Mouse (Mus musculus) spleen, adult 2 months (tissue): Measurements from ENCODE around the gene Megf9. TPM values are rescaled to one million over a fixed set of nuclear protein-coding genes. Genes with fewer than 3 reads are reported as not detected.
A peak's percentile ranks its signal among the peaks of the same experiment; 100 is the strongest.

Source experiments
- DNase-seq, 2 experiments: peaks; one replicate each; pipeline versions ENCODE4 v3.0.0 to v3.0.0-alpha.2; 2012 to 2021; ENCODE audit warnings: low spot score in 2 of 2, low read depth in 1 of 2
- H3K27ac ChIP-seq: fragments of 200-500 bp; 2 replicates; pipeline ENCODE4 v1.5.1; 2012; ENCODE audit warnings: low read length, inconsistent platforms; ENCODE audit not compliant: insufficient read depth
- H3K27me3 ChIP-seq: fragments of 200-500 bp; 2 replicates; pipeline ENCODE4 v1.6.1; 2012; ENCODE audit warnings: mild to moderate bottlenecking, moderate library complexity, low read length, inconsistent platforms; ENCODE audit not compliant: control insufficient read depth, insufficient read depth
- H3K36me3 ChIP-seq: fragments of 200-500 bp; 2 replicates; pipeline ENCODE4 v1.6.1; 2012; ENCODE audit warnings: mild to moderate bottlenecking, low read length, inconsistent platforms; ENCODE audit not compliant: control insufficient read depth, insufficient read depth
- H3K4me1 ChIP-seq: fragments of 200-500 bp; 2 replicates; pipeline ENCODE4 v1.6.1; 2011; ENCODE audit warnings: inconsistent platforms; ENCODE audit not compliant: control insufficient read depth, insufficient read depth, insufficient read length
- H3K4me3 ChIP-seq: fragments of 200-500 bp; 2 replicates; pipeline ENCODE4 v1.5.1; 2011; ENCODE audit warnings: mild to moderate bottlenecking, inconsistent platforms; ENCODE audit not compliant: insufficient read depth, insufficient read length; ENCODE audit errors: extremely low read depth
- CTCF ChIP-seq: fragments of 200-500 bp; IDR thresholded peaks from 2 replicates; pipeline ENCODE4 v1.5.1; 2011; ENCODE audit warnings: mild to moderate bottlenecking, inconsistent platforms; ENCODE audit not compliant: insufficient read depth, insufficient read length, insufficient replicate concordance; ENCODE audit errors: extremely low read depth
- POLR2A ChIP-seq: fragments of 200-500 bp; IDR thresholded peaks from 2 replicates; pipeline ENCODE4 v1.6.1; 2011; ENCODE audit warnings: low read depth, low read length, inconsistent platforms
- WGBS: fragments of 180-500 bp; shearing (Covaris S2); methylation state at CpG from one replicate; pipeline ENCODE4 v1.1.7; 2018; 5-methylcytosine and 5-hydroxymethylcytosine counted together
- polyA plus RNA-seq: library from polyadenylated mRNA; depleted of rRNA; stranded (reverse); fragments of >200 nt; gene quantifications from 2 replicates; pipeline ENCODE4 v1.2.3, GENCODE M21; 2012

The Megf9 gene
- polyA plus RNA-seq, 1 experiment: 4.1 TPM

DNA sequence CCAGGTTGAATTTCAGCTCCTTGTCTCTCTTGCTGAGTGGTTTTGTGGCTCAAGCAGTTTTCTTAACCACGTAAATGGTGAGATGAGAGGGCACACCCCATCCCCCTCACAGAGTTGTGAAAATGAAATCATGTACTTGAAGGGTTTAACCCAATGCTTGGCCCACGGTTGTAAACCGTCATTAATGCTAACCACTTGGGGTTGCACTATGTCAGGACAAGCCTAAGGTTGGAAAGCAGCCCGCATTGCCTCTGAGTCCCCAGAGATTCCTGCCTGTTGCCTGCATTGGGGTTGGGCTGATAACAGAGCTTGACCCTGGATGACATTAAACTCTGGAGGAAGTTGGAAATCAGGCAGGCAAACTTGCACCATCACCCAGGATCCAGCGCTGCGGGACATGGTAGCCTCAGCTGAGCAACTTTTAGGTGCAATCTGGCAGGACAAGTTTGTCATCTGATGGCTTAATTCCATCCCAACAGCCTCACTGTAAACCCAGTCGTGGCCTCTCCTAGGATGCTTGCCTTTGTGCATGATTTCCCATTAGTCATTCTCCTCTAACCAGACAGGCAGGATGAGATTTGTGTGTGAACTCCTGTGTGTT, 1.0 kb upstream of the Megf9 start:
- TF ChIP-seq CTCF: no peak
- Histone ChIP-seq H3K36me3 (no peaks in the 10 kb centered on the region), H3K4me1 (peaks cover 6% of the 10 kb centered on the region; the same call in 1 of the 2 replicates), H3K4me3 (no peak overlapping the region; the same call in 1 of the 2 replicates), H3K27me3 (peaks cover 2% of the 10 kb centered on the region; the same call in 1 of the 2 replicates), H3K27ac (no peak overlapping the region)
- DNase-seq: peak in 1 of 2 experiments; percentile 3
- WGBS: 35% methylated on average over 7 of the region's 7 CpGs

DNA sequence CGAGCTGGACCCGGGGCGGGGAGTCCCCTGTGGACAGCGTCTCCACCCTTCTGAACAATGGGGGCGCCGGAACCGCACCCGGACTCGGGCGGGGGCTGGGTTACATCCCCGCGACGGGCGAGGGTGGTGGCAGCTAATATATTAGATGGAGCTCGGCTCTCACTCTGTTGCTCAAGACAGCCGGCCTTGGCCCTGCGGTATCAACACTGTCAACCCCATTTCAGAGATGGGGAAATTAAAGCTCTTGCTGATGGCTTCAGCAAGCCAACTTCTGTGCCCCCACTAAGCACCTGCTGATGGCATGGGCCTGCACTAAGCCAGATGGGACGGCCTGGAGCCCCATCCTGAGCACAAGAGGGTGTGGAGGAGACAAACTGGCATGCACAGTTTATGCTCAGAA, 494 bp upstream of the Megf9 start:
- Histone ChIP-seq H3K27me3 (peaks cover 2% of the 10 kb centered on the region; the same call in 1 of the 2 replicates), H3K36me3 (no peaks in the 10 kb centered on the region), H3K4me3 (peak overlapping the region; percentile 88), H3K27ac (peak overlapping the region; percentile 60), H3K4me1 (peaks cover 6% of the 10 kb centered on the region; the same call in 1 of the 2 replicates)
- no peak for TF ChIP-seq POLR2A
- TF ChIP-seq CTCF: no peak
- DNase-seq: no peak
- whole genome bisulfite sequencing: 1% methylated on average over 17 of the region's 18 CpGs

DNA sequence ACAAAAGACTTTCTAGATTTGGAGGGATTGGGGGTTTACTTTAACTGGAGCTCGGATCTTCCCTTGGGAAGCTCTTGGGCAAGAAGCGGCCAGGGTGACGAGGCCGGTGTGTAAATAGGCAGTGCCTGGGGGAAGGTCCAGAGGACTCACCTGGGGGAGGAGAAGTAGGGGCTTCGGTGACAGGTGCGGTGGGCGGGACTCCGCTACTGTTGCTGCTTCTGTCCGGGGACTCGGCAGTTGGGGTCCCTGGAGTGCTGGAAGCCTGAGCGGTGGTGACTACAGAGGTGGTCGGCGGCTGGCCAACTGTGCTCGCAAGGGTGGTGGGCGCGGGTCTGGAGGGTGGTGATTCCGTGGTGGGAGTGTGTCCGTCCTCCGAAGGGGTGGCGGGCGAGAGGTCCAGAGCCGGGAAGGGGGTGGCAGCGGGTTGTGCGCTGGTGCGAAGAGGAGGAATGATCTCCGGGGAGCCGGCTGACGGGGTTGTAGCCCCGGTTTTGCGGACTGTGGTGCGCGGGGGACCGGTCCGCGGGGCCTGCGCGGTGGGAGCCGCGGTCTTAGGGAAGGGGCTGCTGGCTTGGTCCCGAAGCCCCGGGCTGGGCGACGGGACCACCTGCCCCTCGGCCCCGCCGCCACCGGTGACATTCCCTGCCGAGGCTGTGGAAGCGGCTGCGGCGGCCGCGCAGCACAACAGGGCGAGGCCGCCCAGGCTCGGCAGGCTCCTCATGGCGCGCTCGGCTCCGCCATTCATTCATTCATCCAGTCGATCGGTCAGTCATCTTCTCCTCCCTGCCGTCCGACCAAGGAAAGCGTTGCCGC, 511 bp downstream of the Megf9 start:
- H3K27ac ChIP-seq: no peak overlapping the region
- H3K4me3 ChIP-seq: peak overlapping the region; percentile 88
- peaks cover 2% of the 10 kb centered on the region; the same call in 1 of the 2 replicates for H3K27me3 ChIP-seq
- no peaks in the 10 kb centered on the region for H3K36me3 ChIP-seq
- WGBS: 2% methylated on average over 65 of the region's 66 CpGs
- H3K4me1 ChIP-seq: peaks cover 6% of the 10 kb centered on the region; the same call in 1 of the 2 replicates
- DNase-seq: peak in 1 of 2 experiments; percentile 27
- TF ChIP-seq POLR2A: no peak
- TF ChIP-seq CTCF: no peak

DNA sequence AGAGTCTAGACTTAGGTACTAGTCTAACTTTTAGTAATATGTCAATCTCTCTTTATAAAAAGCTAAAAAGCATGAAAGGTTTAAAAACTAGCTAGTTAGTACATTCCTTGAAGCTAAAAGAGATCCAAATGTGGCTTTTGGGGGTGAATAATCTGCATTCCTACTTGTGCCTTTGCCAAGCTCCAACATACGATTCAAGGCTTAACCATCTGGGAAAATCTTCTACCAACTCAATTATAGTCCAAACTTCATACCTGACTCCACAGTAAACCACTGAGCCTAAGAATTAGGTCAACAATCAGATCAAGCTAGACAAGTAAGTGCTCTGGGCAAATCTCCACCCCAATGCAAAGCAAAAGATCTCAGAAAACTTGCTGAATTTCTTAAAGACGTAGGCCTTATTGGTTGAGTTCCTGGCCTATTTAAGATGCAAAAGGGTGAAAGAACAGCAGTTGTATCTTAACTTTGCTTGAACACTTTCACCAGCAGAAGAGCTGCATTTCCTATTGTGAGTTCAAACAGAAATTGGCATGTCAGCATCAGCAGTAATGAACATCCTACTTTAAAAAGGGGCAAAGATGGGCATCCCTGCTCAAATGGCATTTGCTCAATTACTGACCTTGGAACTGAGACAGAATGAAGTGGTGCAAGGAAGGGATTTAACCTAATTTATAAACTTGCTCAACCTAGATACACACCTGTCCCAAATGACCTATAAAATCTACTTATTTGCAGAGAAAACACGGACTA, 1.6 kb downstream of the Megf9 start:
- DNase-seq: no peak
- TF ChIP-seq CTCF (no peak), POLR2A (no peak)
- Histone ChIP-seq H3K4me3 (no peak overlapping the region; the same call in 1 of the 2 replicates), H3K4me1 (peaks cover 6% of the 10 kb centered on the region; the same call in 1 of the 2 replicates), H3K36me3 (no peaks in the 10 kb centered on the region), H3K27ac (no peak overlapping the region), H3K27me3 (peaks cover 2% of the 10 kb centered on the region; the same call in 1 of the 2 replicates)
- WGBS: 79% methylated on average over 3 of the region's 3 CpGs

DNA sequence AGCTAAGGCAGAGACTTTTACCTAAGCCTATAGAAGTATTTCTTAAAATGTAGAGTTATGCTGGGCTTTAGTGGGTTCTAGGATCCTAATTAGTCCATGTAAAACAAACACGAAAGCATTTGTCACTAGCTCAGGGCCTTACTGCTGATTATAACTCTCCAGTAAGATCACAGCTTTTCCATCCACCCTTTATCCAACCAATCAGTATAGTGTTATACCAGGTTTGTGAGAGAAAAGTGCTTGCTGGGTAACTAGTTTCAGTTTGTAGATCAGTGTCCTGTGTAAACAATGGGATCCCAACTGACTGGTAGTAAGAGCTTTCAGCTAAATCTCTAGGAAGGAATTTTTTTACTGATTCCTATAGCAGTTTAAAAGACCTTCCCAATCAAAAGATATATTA, 3.8 kb downstream of the Megf9 start:
- DNase-seq: no peak
- 94% methylated on average over 1 of the region's 1 CpGs for WGBS

DNA sequence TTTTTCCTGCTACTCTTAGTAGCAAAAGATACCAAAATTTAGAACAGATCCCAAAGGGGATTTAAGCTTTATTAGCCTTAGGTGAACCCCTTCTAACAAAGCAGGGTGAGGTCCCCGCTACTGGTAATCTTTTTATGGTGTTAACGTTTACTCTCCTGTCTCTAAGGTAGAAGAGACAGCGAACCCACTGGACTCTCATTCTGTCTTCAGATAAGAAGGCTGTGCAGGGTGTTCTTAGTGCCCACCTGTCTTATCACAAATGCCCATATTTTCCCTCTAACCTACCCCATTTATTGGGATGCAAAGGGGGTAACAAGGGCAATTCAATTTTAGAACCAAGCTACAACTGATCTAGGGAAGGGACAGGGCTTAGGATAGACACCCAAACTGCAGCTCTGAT, 6.2 kb downstream of the Megf9 start:
- Histone ChIP-seq H3K4me1 (no peaks in the 10 kb centered on the region), H3K36me3 (no peaks in the 10 kb centered on the region), H3K27me3 (no peaks in the 10 kb centered on the region; the same call in 1 of the 2 replicates), H3K4me3 (no peak overlapping the region), H3K27ac (no peak overlapping the region)
- no peak for DNase-seq
- TF ChIP-seq CTCF: no peak
- no peak for TF ChIP-seq POLR2A
- 87% methylated on average over 3 of the region's 3 CpGs for WGBS

More for the DNA sequence above, 3.8 kb downstream of the Megf9 start:
- Histone ChIP-seq H3K27ac (no peak overlapping the region), H3K4me3 (no peak overlapping the region), H3K4me1 (peaks cover 6% of the 10 kb centered on the region; the same call in 1 of the 2 replicates), H3K36me3 (no peaks in the 10 kb centered on the region), H3K27me3 (peaks cover 2% of the 10 kb centered on the region; the same call in 1 of the 2 replicates)
- no peak for TF ChIP-seq CTCF
- TF ChIP-seq POLR2A: no peak

- Histone ChIP-seq H3K27me3 (no peaks in the 10 kb centered on the region), H3K27ac (no peak overlapping the region)
- WGBS: 45% methylated on average over 2 of the region's 2 CpGs
Measured at GRCm38 (mm10) chr4:70523346-70523745, 11.4 kb downstream of the Megf9 start.

More at GRCm38 (mm10) chr4:70523346-70523745, 11.4 kb downstream of the Megf9 start:
- Histone ChIP-seq H3K36me3 (no peaks in the 10 kb centered on the region), H3K4me3 (no peak overlapping the region), H3K4me1 (no peaks in the 10 kb centered on the region)
- TF ChIP-seq CTCF (no peak), POLR2A (no peak)
- no peak for DNase-seq
